Mouse (Mus musculus) E14TG2a.4 (cell line): ENCODE results near the gene Trpc4ap.

Source experiments
- H3K27me3 ChIP-seq: 2 replicates; pipeline ENCODE4 v1.6.1; 2014; ENCODE audit warnings: low read length, control low read depth; ENCODE audit not compliant: insufficient read depth
- H3K36me3 ChIP-seq: 2 replicates; pipeline ENCODE4 v1.6.1; 2014; ENCODE audit warnings: low read length, control low read depth; ENCODE audit not compliant: insufficient read depth
- H3K4me1 ChIP-seq: replicated peaks from 2 replicates; pipeline ENCODE4 v1.6.1; 2014; ENCODE audit warnings: low read depth, low read length, control low read depth
- H3K4me3 ChIP-seq: replicated peaks from 2 replicates; pipeline ENCODE4 v1.5.1; 2014; ENCODE audit warnings: mild to moderate bottlenecking, low read length
- H3K9me3 ChIP-seq: 2 replicates; pipeline ENCODE4 v1.6.1; 2014; ENCODE audit warnings: low read length, control low read depth
- CTCF ChIP-seq: conservative IDR thresholded peaks from 2 replicates; pipeline ENCODE4 v1.5.1; 2014; ENCODE audit warnings: low read length
- NANOG ChIP-seq: IDR thresholded peaks from 2 replicates; pipeline ENCODE4 v1.6.1; 2014; ENCODE audit warnings: borderline replicate concordance, low read length, mixed read lengths
- POU5F1 ChIP-seq: IDR thresholded peaks from 2 replicates; pipeline ENCODE4 v1.6.1; 2014; ENCODE audit warnings: low read length, borderline replicate concordance

Trpc4ap gene

GRCm38 (mm10) chr2:155603707-155604106 is 88.5 kb downstream of the Trpc4ap start:
- no peaks in the 10 kb centered on the region for H3K36me3 ChIP-seq
- H3K27me3 ChIP-seq: 0 out of 2 replicates have a peak, but pooled peaks cover 3% of the 10 kb centered on the region
- no peak overlapping the region for H3K4me3 ChIP-seq
- H3K9me3 ChIP-seq: no peaks in the 10 kb centered on the region
- TF ChIP-seq POU5F1: no peak
- TF ChIP-seq NANOG: no peak
- no peak for TF ChIP-seq CTCF
- H3K4me1 ChIP-seq: peaks cover 25% of the 10 kb centered on the region

GRCm38 (mm10) chr2:155595516-155595915 is 96.7 kb downstream of the Trpc4ap start:
- H3K4me1 ChIP-seq: peaks cover 34% of the 10 kb centered on the region
- H3K27me3 ChIP-seq: no peaks in the 10 kb centered on the region
- no peak overlapping the region for H3K4me3 ChIP-seq
- 0 out of 2 replicates have a peak, but pooled peaks cover under 1% of the 10 kb centered on the region for H3K36me3 ChIP-seq
- no peaks in the 10 kb centered on the region for H3K9me3 ChIP-seq
- TF ChIP-seq POU5F1 (no peak), NANOG (no peak), CTCF (no peak)

DNA sequence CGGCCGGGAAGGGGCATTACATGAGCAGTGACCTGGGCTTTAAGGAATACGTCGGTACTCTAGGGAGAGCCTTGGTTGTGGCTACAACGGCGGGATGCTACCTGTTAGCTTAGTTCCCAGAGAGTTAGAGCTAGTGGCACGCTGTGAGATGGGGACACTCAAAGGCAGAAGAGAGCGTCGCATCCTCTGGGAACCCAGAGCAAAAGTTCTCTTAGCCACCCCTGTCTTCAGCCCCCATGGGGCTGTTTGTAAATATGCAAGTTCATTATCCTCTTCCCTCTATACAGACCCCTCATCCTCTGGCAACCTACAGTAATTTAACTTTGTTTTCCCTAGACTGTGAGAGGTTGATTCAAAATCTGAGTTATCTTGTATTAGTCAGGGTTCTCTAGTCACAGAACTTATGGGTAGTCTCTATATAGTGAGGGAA is 99.3 kb downstream of the Trpc4ap start:
- H3K27me3 ChIP-seq: no peaks in the 10 kb centered on the region
- 0 out of 2 replicates have a peak, but pooled peaks cover 4% of the 10 kb centered on the region for H3K36me3 ChIP-seq
- H3K4me3 ChIP-seq: peak overlapping the region; percentile 86
- H3K4me1 ChIP-seq: peaks cover 58% of the 10 kb centered on the region
- TF ChIP-seq CTCF (no peak), POU5F1 (no peak), NANOG (no peak)
- no peaks in the 10 kb centered on the region for H3K9me3 ChIP-seq

DNA sequence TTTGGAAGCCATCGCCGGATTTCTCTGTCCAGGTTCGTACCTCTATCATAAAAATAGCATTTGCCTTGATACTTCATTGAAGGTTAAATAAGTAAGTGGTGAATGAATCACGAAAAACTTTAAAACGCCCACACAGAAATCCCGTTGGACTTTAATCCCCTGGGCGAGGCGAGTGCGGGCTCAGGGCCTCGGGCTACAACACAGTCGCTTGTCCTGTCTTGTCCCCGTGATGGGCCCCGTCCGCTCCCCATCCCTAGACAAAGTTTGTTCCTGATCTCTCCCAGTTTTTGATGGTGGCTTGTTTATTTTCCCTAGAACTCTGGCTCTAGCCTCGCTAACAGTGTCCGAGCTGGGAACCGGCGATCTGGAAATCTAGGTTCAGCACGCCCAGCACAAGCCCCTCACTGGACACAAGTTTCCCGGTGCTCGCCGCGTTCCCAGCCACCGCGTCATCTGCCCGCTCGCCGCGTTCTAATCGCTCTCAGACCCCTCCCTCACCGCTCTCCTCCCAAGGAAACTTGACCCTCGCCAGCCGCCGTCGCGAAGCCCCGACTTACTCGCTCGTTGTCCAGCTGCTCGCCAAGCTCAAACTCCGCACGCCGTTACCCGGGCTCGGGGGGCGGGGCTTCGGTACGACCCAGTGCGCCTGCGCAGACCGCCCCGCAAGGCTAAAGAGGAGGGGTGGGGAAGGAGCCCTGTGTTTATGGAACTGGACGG is 99.9 kb downstream of the Trpc4ap start, which contains the start of gene Gss:
Gene Gss (minus strand): TSS at position 674 of the 717 bp plus-strand sequence.
- Histone ChIP-seq H3K27me3 (no peaks in the 10 kb centered on the region), H3K4me1 (peaks cover 63% of the 10 kb centered on the region), H3K4me3 (peak within 1 kb of the TSS; percentile 86), H3K36me3 (0 out of 2 replicates have a peak, but pooled peaks cover 7% of the 10 kb centered on the region), H3K9me3 (no peaks in the 10 kb centered on the region)
- no peak for TF ChIP-seq NANOG
- TF ChIP-seq CTCF: no peak
- no peak for TF ChIP-seq POU5F1

- TF ChIP-seq NANOG: no peak
- TF ChIP-seq POU5F1: no peak
- no peak for TF ChIP-seq CTCF
- H3K9me3 ChIP-seq: no peaks in the 10 kb centered on the region
- peak overlapping the region; percentile 86 for H3K4me3 ChIP-seq
- no peaks in the 10 kb centered on the region for H3K27me3 ChIP-seq
- H3K36me3 ChIP-seq: 0 out of 2 replicates have a peak, but pooled peaks cover 7% of the 10 kb centered on the region
- H3K4me1 ChIP-seq: peaks cover 64% of the 10 kb centered on the region
Measured at GRCm38 (mm10) chr2:155591676-155592075, 100.5 kb downstream of the Trpc4ap start.

GRCm38 (mm10) chr2:155590876-155591275 is 101.3 kb downstream of the Trpc4ap start:
- H3K27me3 ChIP-seq: no peaks in the 10 kb centered on the region
- no peak for TF ChIP-seq CTCF
- no peak for TF ChIP-seq POU5F1
- TF ChIP-seq NANOG: no peak
- peak overlapping the region; percentile 86 for H3K4me3 ChIP-seq
- H3K9me3 ChIP-seq: no peaks in the 10 kb centered on the region
- H3K36me3 ChIP-seq: 0 out of 2 replicates have a peak, but pooled peaks cover 7% of the 10 kb centered on the region
- H3K4me1 ChIP-seq: peaks cover 64% of the 10 kb centered on the region

DNA sequence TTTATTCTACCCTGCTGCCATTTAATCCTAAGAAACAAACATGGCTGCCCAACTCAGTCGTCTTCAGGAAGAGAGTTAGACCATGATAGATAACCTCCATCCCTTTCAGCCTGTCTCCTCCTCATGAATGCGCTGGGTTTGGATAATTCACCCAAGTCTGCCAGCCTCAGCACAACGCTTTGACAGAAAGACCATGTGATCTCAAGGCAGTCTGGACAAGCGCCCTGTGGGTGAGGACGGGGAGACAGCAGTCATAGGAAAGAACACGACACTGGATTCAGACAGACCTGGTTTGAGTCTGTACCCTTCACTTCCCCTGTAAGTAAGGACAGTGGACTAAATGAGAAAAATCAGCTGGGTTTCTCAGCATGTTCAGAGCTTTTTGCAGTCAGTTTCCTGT is 102.7 kb downstream of the Trpc4ap start:
- no peaks in the 10 kb centered on the region for H3K27me3 ChIP-seq
- H3K36me3 ChIP-seq: 0 out of 2 replicates have a peak, but pooled peaks cover 7% of the 10 kb centered on the region
- no peak for TF ChIP-seq NANOG
- no peak for TF ChIP-seq CTCF
- no peak for TF ChIP-seq POU5F1
- no peaks in the 10 kb centered on the region for H3K9me3 ChIP-seq
- peaks cover 75% of the 10 kb centered on the region for H3K4me1 ChIP-seq
- peak overlapping the region; percentile 35; the same call in 1 of the 2 replicates for H3K4me3 ChIP-seq

- no peak for TF ChIP-seq POU5F1
- no peak for TF ChIP-seq CTCF
- TF ChIP-seq NANOG: no peak
- H3K27me3 ChIP-seq: no peaks in the 10 kb centered on the region
- H3K4me3 ChIP-seq: no peak overlapping the region
- H3K4me1 ChIP-seq: peaks cover 81% of the 10 kb centered on the region
- 0 out of 2 replicates have a peak, but pooled peaks cover 7% of the 10 kb centered on the region for H3K36me3 ChIP-seq
- no peaks in the 10 kb centered on the region for H3K9me3 ChIP-seq
Measured at GRCm38 (mm10) chr2:155588136-155588535, 104.0 kb downstream of the Trpc4ap start.
